Mouse (Mus musculus): ENCODE results near the gene Dusp10.

DNA sequence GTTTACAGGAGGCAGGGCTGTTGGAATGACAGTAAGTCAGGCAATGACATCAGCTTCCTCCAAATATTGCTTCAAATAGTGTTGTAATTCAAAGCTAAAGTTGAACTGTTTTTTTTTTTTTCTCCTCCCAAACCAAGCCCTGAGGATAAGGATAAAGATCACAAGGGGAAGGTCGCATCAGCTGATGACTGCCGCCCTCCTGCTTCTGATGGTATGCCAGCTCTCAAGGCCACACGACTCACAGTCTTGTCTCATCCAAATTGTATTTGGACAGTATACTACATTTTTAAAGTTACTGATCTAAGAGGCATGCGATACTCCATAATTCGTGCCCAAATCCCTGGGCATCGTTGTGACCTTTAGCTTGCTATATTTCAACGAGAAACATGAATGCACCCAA, 70.1 kb downstream of the Dusp10 start:
- TF ChIP-seq HCFC1 (IDR thresholded peaks at IDR 0.05; ENCODE audit: borderline replicate concordance, insufficient read depth, low read length) (no peak), ZNF384 (IDR thresholded peaks at IDR 0.05; ENCODE audit: low read depth, low read length) (no peak)
